Mouse (Mus musculus): Measurements from ENCODE around the gene Sgsm1.

- TF ChIP-seq GATA1 (IDR thresholded peaks at IDR 0.05; ENCODE audit: borderline replicate concordance, low read length) (no peak), CTCF (IDR thresholded peaks at IDR 0.05; ENCODE audit: low read depth, low read length) (no peak), GATA2 (IDR thresholded peaks at IDR 0.05; ENCODE audit: borderline replicate concordance, low read depth, low read length) (no peak)
Measured at GRCm38 (mm10) chr5:113347593-113347992, 37.0 kb upstream of the Sgsm1 start.

Measured in G1E (cell line).